Comparison of ENCODE assay signal across 9 mouse cellular contexts in genomic region chr6:99726576-99727303, GRCm38 (mm10). TPM values are rescaled to one million over a fixed set of nuclear protein-coding genes. Genes with fewer than 3 reads are reported as not detected.
DNase-seq lines count a peak whose midpoint lies in the region; ATAC-seq and TF ChIP-seq lines count a peak whose summit lies in the region.
"Had no signal": no experiment of that assay in that cellular context is flagged by ENCODE, and none has a peak within 500 bp of the region (broad histone marks: within the 10 kb centered on the region; RNA-seq: fewer than 3 reads in every experiment).

No protein-coding gene starts in this region.

- TF ChIP-seq POLR2A in heart, adult 2 months (IDR thresholded peaks at IDR 0.05; ENCODE audit: insufficient read depth, low read depth, low read length) = no peak
- TF ChIP-seq POLR2A in bone marrow, adult 2 months (IDR thresholded peaks at IDR 0.05; ENCODE audit: borderline replicate concordance, control insufficient read depth, low read depth, low read length) = no peak

- WGBS in heart, embryonic 12.5 days = 5% methylated on average over 22 of the region's 22 CpGs
- 6% methylated on average over 22 of the region's 22 CpGs for WGBS in heart, adult 2 months
- WGBS in bone marrow, adult 2 months = 4% methylated on average over 22 of the region's 22 CpGs

- H3K27me3 ChIP-seq in heart, embryonic 12.5 days (replicated peaks) = peaks cover 72% of the 10 kb centered on the region
- H3K27me3 ChIP-seq in heart, adult 2 months (ENCODE audit: control insufficient read depth, insufficient read depth, low read length) = peaks cover 14% of the 10 kb centered on the region
- H3K27me3 ChIP-seq in megakaryocyte, embryonic 14.5 days (replicated peaks) = peaks cover 55% of the 10 kb centered on the region

- H3K27ac ChIP-seq in heart, embryonic 12.5 days (ENCODE audit: poor library complexity, severe bottlenecking) = no peak overlapping the region
- H3K27ac ChIP-seq in heart, adult 2 months = no peak overlapping the region
- no peak overlapping the region; the same call in 1 of the 2 replicates for H3K27ac ChIP-seq in bone marrow, adult 2 months (ENCODE audit: control insufficient read depth, insufficient read depth, low read depth, low read length, poor library complexity)

- no peak for ATAC-seq in heart, embryonic 12.5 days (ENCODE audit: insufficient number of reproducible peaks, low FRiP score)
- ATAC-seq in hematopoietic stem cell, adult 5-6 weeks (replicated peaks in 1 of 2; ENCODE audit: insufficient read depth in 1 of 2, low FRiP score in 2 of 2, low TSS enrichment in 1 of 2, low read depth in 1 of 2, poor library complexity in 2 of 2, severe bottlenecking in 2 of 2) = peak; percentile 49; a peak in 2 of 4 replicates

- no peaks in the 10 kb centered on the region for H3K9me3 ChIP-seq in heart, embryonic 12.5 days (replicated peaks)
- H3K9me3 ChIP-seq in megakaryocyte, embryonic 14.5 days = no peaks in the 10 kb centered on the region

- H3K9ac ChIP-seq in heart, embryonic 12.5 days = peak overlapping the region; percentile 46
- no peak overlapping the region for H3K9ac ChIP-seq in heart, adult 2 months (ENCODE audit: low read depth, low read length)

- TF ChIP-seq EP300 in heart, adult 2 months (IDR thresholded peaks at IDR 0.05; ENCODE audit: insufficient read depth, low read depth, low read length) = no peak

- no peaks in the 10 kb centered on the region for H3K79me2 ChIP-seq in heart, adult 2 months (replicated peaks; ENCODE audit: control insufficient read depth, insufficient read depth, low read length)

- DNase-seq in heart, adult 2 months = no peak
- DNase-seq in MN1 (ENCODE audit: low spot score) = no peak
- DNase-seq in layer of hippocampus, postnatal 36 days = no peak
- DNase-seq in thymus, postnatal 10 days (ENCODE audit: low spot score in 2 of 2) = no peak

- peak overlapping the region; percentile 97 for H3K4me2 ChIP-seq in heart, embryonic 12.5 days

- no peak for TF ChIP-seq CTCF in heart, adult 2 months (IDR thresholded peaks at IDR 0.05)
- TF ChIP-seq CTCF in bone marrow, adult 2 months (IDR thresholded peaks at IDR 0.05; ENCODE audit: control insufficient read depth, insufficient read depth, low read length) = no peak

- peak overlapping the region; percentile 54 for H3K4me3 ChIP-seq in heart, embryonic 12.5 days
- H3K4me3 ChIP-seq in heart, adult 2 months = no peak overlapping the region
- peak overlapping the region; percentile 40 for H3K4me3 ChIP-seq in bone marrow, adult 2 months (replicated peaks; ENCODE audit: control insufficient read depth, low read depth, low read length)
- H3K4me3 ChIP-seq in megakaryocyte, embryonic 14.5 days (replicated peaks) = peak overlapping the region; percentile 82

- no peaks in the 10 kb centered on the region for H3K36me3 ChIP-seq in heart, embryonic 12.5 days
- H3K36me3 ChIP-seq in heart, adult 2 months (ENCODE audit: control insufficient read depth, insufficient read depth, low read length) = no peaks in the 10 kb centered on the region
- H3K36me3 ChIP-seq in megakaryocyte, embryonic 14.5 days (replicated peaks; ENCODE audit: low read length) = no peaks in the 10 kb centered on the region

- intact Hi-C loops in heart, adult 2 months (cut with DNase I) = no loop called here

- H3K4me1 ChIP-seq in heart, embryonic 12.5 days (replicated peaks) = peaks cover 16% of the 10 kb centered on the region
- no peaks in the 10 kb centered on the region for H3K4me1 ChIP-seq in heart, adult 2 months (ENCODE audit: control insufficient read depth, insufficient read depth, low read length)
- peaks cover 6% of the 10 kb centered on the region; the same call in 1 of the 2 replicates for H3K4me1 ChIP-seq in bone marrow, adult 2 months (ENCODE audit: control insufficient read depth, insufficient read depth, low read length)
- H3K4me1 ChIP-seq in megakaryocyte, embryonic 14.5 days = peaks cover 25% of the 10 kb centered on the region

RNA-seq across cellular contexts. Expression of gene Prok2, which starts 0.5 kb away (rescaled TPM):
- not detected in 2 replicates for polyA plus RNA-seq in heart, embryonic 12.5 days (2016; fragmentation: Nextera tagmentation; extraction: Ambion mirVana)
- not detected for total RNA-seq in heart, adult 2 months (2021)
- not detected in 2 replicates for polyA plus RNA-seq in heart, adult 2 months (2012; rRNA removed)
- 2.2 TPM in 1 of 2 replicates, not detected in the other for polyA plus RNA-seq in bone marrow, adult 2 months (2011; ENCODE audit: insufficient read depth, insufficient read length, low replicate concordance, missing spikeins)
- total RNA-seq in hematopoietic stem cell, adult 5-6 weeks (2017) = 0.69 TPM in 1 of 2 replicates, not detected in the other
- 0.46 TPM in 1 of 2 replicates, not detected in the other for polyA plus RNA-seq in megakaryocyte, embryonic 14.5 days (2012; ENCODE audit: insufficient read depth, low replicate concordance)
- total RNA-seq in layer of hippocampus, postnatal 36 days (2021) = 1 to 10 TPM in 1 of 2 experiments, under 1 TPM in 1; 0.85 to 1.1 TPM
- total RNA-seq: liver, adult 2 months had no signal
- polyA plus RNA-seq: liver, adult 2 months had no signal

RNA-seq across cellular contexts. Expression of gene Gpr27, which starts 34.3 kb away (rescaled TPM):
- 1.3 and 1.6 TPM in 2 replicates for polyA plus RNA-seq in heart, embryonic 12.5 days (2016; fragmentation: Nextera tagmentation; extraction: Ambion mirVana)
- 1 to 10 TPM; 6.3 to 6.8 TPM for total RNA-seq in heart, adult 2 months (2021)
- 5.7 and 5.8 TPM in 2 replicates for polyA plus RNA-seq in heart, adult 2 months (2012; rRNA removed)
- polyA plus RNA-seq in bone marrow, adult 2 months (2011; ENCODE audit: insufficient read depth, insufficient read length, low replicate concordance, missing spikeins) = 1.3 and 1.7 TPM in 2 replicates
- 0.25 and 0.88 TPM in 2 replicates for total RNA-seq in hematopoietic stem cell, adult 5-6 weeks (2017)
- 0.15 TPM in 1 of 2 replicates, not detected in the other for polyA plus RNA-seq in megakaryocyte, embryonic 14.5 days (2012; ENCODE audit: insufficient read depth, low replicate concordance)
- total RNA-seq in layer of hippocampus, postnatal 36 days (2021) = 10 to 100 TPM; 61.0 to 64.1 TPM
